Mouse (Mus musculus): ENCODE results near the gene Exoc2.

GRCm38 (mm10) chr13:30921914-30922313 lies 52.0 kb downstream of the Exoc2 start:
- no peak for TF ChIP-seq CTCF (conservative IDR thresholded peaks at IDR 0.05; ENCODE audit: low read length)
- TF ChIP-seq POU5F1 (IDR thresholded peaks at IDR 0.05; ENCODE audit: borderline replicate concordance, low read length): no peak

Measured in E14TG2a.4 (cell line).